Mouse (Mus musculus): ENCODE results near the gene Ubald1. TPM values are rescaled to one million over a fixed set of nuclear protein-coding genes. Genes with fewer than 3 reads are reported as not detected.

Ubald1 gene
- total RNA-seq, 1 experiment, result 26.7 TPM

- in situ Hi-C loops (cut with MboI; ENCODE audit: low sequenced_read_pairs in 2 of 2, unreplicated experiment in 2 of 2), result no loop called here
- no peak overlapping the region for H3K27ac ChIP-seq (ENCODE audit: insufficient read depth, low read depth, low read length, poor library complexity, severe bottlenecking)
- no peaks in the 10 kb centered on the region for H3K9me3 ChIP-seq (ENCODE audit: control insufficient read depth, insufficient read depth, low read depth, low read length)
- no peak for DNase-seq (ENCODE audit: low read depth, low spot score)
- no peaks in the 10 kb centered on the region for H3K36me3 ChIP-seq (ENCODE audit: control insufficient read depth, insufficient read depth, low read length, poor library complexity, severe bottlenecking)
- no peaks in the 10 kb centered on the region for H3K4me1 ChIP-seq (ENCODE audit: control insufficient read depth in 2 of 2, insufficient read depth in 2 of 2, low read length in 2 of 2, poor library complexity in 1 of 2)
- TF ChIP-seq HCFC1 (IDR thresholded peaks at IDR 0.05; ENCODE audit: borderline replicate concordance, insufficient read depth, low read length), result no peak
- TF ChIP-seq ZC3H11A (IDR thresholded peaks at IDR 0.05; ENCODE audit: borderline replicate concordance, low read depth, low read length), result no peak
- TF ChIP-seq CHD2 (IDR thresholded peaks at IDR 0.05; ENCODE audit: low read depth, low read length), result no peak
- no peak for TF ChIP-seq ZNF384 (IDR thresholded peaks at IDR 0.05; ENCODE audit: low read depth, low read length)
- TF ChIP-seq MAFK (IDR thresholded peaks at IDR 0.05; ENCODE audit: insufficient read depth, low read depth, low read length), result no peak
- H3K9ac ChIP-seq (ENCODE audit: insufficient read depth, low read depth, low read length, poor library complexity, severe bottlenecking), result no peak overlapping the region
- H3K4me3 ChIP-seq (ENCODE audit: insufficient read depth in 1 of 2, low read depth in 1 of 2, low read length in 2 of 2, poor library complexity in 1 of 2, severe bottlenecking in 1 of 2), result no peak overlapping the region
Observed at GRCm38 (mm10) chr16:4833858-4834257, 46.3 kb downstream of the Ubald1 start.

GRCm38 (mm10) chr16:4831650-4832419 is 48.3 kb downstream of the Ubald1 start:
- TF ChIP-seq ZC3H11A (IDR thresholded peaks at IDR 0.05; ENCODE audit: borderline replicate concordance, low read depth, low read length) (no peak), MAFK (IDR thresholded peaks at IDR 0.05; ENCODE audit: insufficient read depth, low read depth, low read length) (no peak), ZNF384 (IDR thresholded peaks at IDR 0.05; ENCODE audit: low read depth, low read length) (no peak), HCFC1 (IDR thresholded peaks at IDR 0.05; ENCODE audit: borderline replicate concordance, insufficient read depth, low read length) (no peak), CHD2 (IDR thresholded peaks at IDR 0.05; ENCODE audit: low read depth, low read length) (no peak)
- DNase-seq (ENCODE audit: low read depth, low spot score), result no peak
- H3K4me3 ChIP-seq (ENCODE audit: insufficient read depth in 1 of 2, low read depth in 1 of 2, low read length in 2 of 2, poor library complexity in 1 of 2, severe bottlenecking in 1 of 2), result no peak overlapping the region

GRCm38 (mm10) chr16:4829271-4829900 is 50.7 kb downstream of the Ubald1 start:
- H3K4me1 ChIP-seq (ENCODE audit: control insufficient read depth in 2 of 2, insufficient read depth in 2 of 2, low read length in 2 of 2, poor library complexity in 1 of 2), result no peaks in the 10 kb centered on the region
- no peak overlapping the region for H3K27ac ChIP-seq (ENCODE audit: insufficient read depth, low read depth, low read length, poor library complexity, severe bottlenecking)
- DNase-seq (ENCODE audit: low read depth, low spot score), result no peak
- no peak overlapping the region for H3K9ac ChIP-seq (ENCODE audit: insufficient read depth, low read depth, low read length, poor library complexity, severe bottlenecking)
- in situ Hi-C loops (cut with MboI; ENCODE audit: low sequenced_read_pairs in 2 of 2, unreplicated experiment in 2 of 2), result no loop called here
- H3K9me3 ChIP-seq (ENCODE audit: control insufficient read depth, insufficient read depth, low read depth, low read length), result no peaks in the 10 kb centered on the region
- H3K4me3 ChIP-seq (ENCODE audit: insufficient read depth in 1 of 2, low read depth in 1 of 2, low read length in 2 of 2, poor library complexity in 1 of 2, severe bottlenecking in 1 of 2), result no peak overlapping the region
- TF ChIP-seq HCFC1 (IDR thresholded peaks at IDR 0.05; ENCODE audit: borderline replicate concordance, insufficient read depth, low read length), result no peak
- TF ChIP-seq CHD2 (IDR thresholded peaks at IDR 0.05; ENCODE audit: low read depth, low read length), result no peak
- no peak for TF ChIP-seq ZNF384 (IDR thresholded peaks at IDR 0.05; ENCODE audit: low read depth, low read length)
- H3K36me3 ChIP-seq (ENCODE audit: control insufficient read depth, insufficient read depth, low read length, poor library complexity, severe bottlenecking), result no peaks in the 10 kb centered on the region

More at GRCm38 (mm10) chr16:4831650-4832419, 48.3 kb downstream of the Ubald1 start:
- no peaks in the 10 kb centered on the region for H3K4me1 ChIP-seq (ENCODE audit: control insufficient read depth in 2 of 2, insufficient read depth in 2 of 2, low read length in 2 of 2, poor library complexity in 1 of 2)
- H3K9ac ChIP-seq (ENCODE audit: insufficient read depth, low read depth, low read length, poor library complexity, severe bottlenecking), result no peak overlapping the region
- H3K27ac ChIP-seq (ENCODE audit: insufficient read depth, low read depth, low read length, poor library complexity, severe bottlenecking), result no peak overlapping the region
- in situ Hi-C loops (cut with MboI; ENCODE audit: low sequenced_read_pairs in 2 of 2, unreplicated experiment in 2 of 2), result no loop called here
- H3K36me3 ChIP-seq (ENCODE audit: control insufficient read depth, insufficient read depth, low read length, poor library complexity, severe bottlenecking), result no peaks in the 10 kb centered on the region
- no peaks in the 10 kb centered on the region for H3K9me3 ChIP-seq (ENCODE audit: control insufficient read depth, insufficient read depth, low read depth, low read length)

GRCm38 (mm10) chr16:4827639-4828038 is 52.5 kb downstream of the Ubald1 start:
- no peak for DNase-seq (ENCODE audit: low read depth, low spot score)
- in situ Hi-C loops (cut with MboI; ENCODE audit: low sequenced_read_pairs in 2 of 2, unreplicated experiment in 2 of 2), result no loop called here
- no peak overlapping the region for H3K4me3 ChIP-seq (ENCODE audit: insufficient read depth in 1 of 2, low read depth in 1 of 2, low read length in 2 of 2, poor library complexity in 1 of 2, severe bottlenecking in 1 of 2)
- H3K4me1 ChIP-seq (ENCODE audit: control insufficient read depth in 2 of 2, insufficient read depth in 2 of 2, low read length in 2 of 2, poor library complexity in 1 of 2), result no peaks in the 10 kb centered on the region
- TF ChIP-seq MAFK (IDR thresholded peaks at IDR 0.05; ENCODE audit: insufficient read depth, low read depth, low read length), result no peak
- TF ChIP-seq CHD2 (IDR thresholded peaks at IDR 0.05; ENCODE audit: low read depth, low read length), result no peak
- TF ChIP-seq HCFC1 (IDR thresholded peaks at IDR 0.05; ENCODE audit: borderline replicate concordance, insufficient read depth, low read length), result no peak
- TF ChIP-seq ZC3H11A (IDR thresholded peaks at IDR 0.05; ENCODE audit: borderline replicate concordance, low read depth, low read length), result no peak
- no peak for TF ChIP-seq ZNF384 (IDR thresholded peaks at IDR 0.05; ENCODE audit: low read depth, low read length)
- H3K9me3 ChIP-seq (ENCODE audit: control insufficient read depth, insufficient read depth, low read depth, low read length), result no peaks in the 10 kb centered on the region
- H3K27ac ChIP-seq (ENCODE audit: insufficient read depth, low read depth, low read length, poor library complexity, severe bottlenecking), result no peak overlapping the region
- H3K9ac ChIP-seq (ENCODE audit: insufficient read depth, low read depth, low read length, poor library complexity, severe bottlenecking), result no peak overlapping the region
- no peaks in the 10 kb centered on the region for H3K36me3 ChIP-seq (ENCODE audit: control insufficient read depth, insufficient read depth, low read length, poor library complexity, severe bottlenecking)

Other genes starting within 250 kb of the Ubald1 start
- 8.7 and 11.2 TPM in 2 replicates for gene Vasn, start 240.4 kb downstream of the Ubald1 start, total RNA-seq (2012; rRNA removed)
- gene Dnaja3, start 240.3 kb downstream of the Ubald1 start, total RNA-seq (2012; rRNA removed), result 45.5 and 53.2 TPM in 2 replicates
- gene Coro7, start 200.5 kb downstream of the Ubald1 start, total RNA-seq (2012; rRNA removed), result 14.4 and 21.3 TPM in 2 replicates
- 35.2 and 43.5 TPM in 2 replicates for gene Nmral1, start 161.0 kb downstream of the Ubald1 start, total RNA-seq (2012; rRNA removed)
- 26.2 and 36.1 TPM in 2 replicates for gene Hmox2, start 154.0 kb downstream of the Ubald1 start, total RNA-seq (2012; rRNA removed)
- 27.1 and 35.1 TPM in 2 replicates for gene Cdip1, start 90.0 kb downstream of the Ubald1 start, total RNA-seq (2012; rRNA removed)
- 0.09 and 0.21 TPM in 2 replicates for gene 4930562C15Rik, start 44.9 kb downstream of the Ubald1 start, total RNA-seq (2012; rRNA removed)
- 24.0 and 25.7 TPM in 2 replicates for gene Mgrn1, start 5.9 kb upstream of the Ubald1 start, total RNA-seq (2012; rRNA removed)
- 39.6 and 40.0 TPM in 2 replicates for gene Nudt16l1, start 58.4 kb upstream of the Ubald1 start, total RNA-seq (2012; rRNA removed)
- 34.9 and 46.7 TPM in 2 replicates for gene Anks3, start 83.9 kb upstream of the Ubald1 start, total RNA-seq (2012; rRNA removed)
- gene Sept12, start 117.5 kb upstream of the Ubald1 start, total RNA-seq (2012; rRNA removed), result 0.13 and 0.16 TPM in 2 replicates
- 1.9 and 2.2 TPM in 2 replicates for gene Smim22, start 127.0 kb upstream of the Ubald1 start, total RNA-seq (2012; rRNA removed)
- 18.7 and 25.7 TPM in 2 replicates for gene Rogdi, start 133.2 kb upstream of the Ubald1 start, total RNA-seq (2012; rRNA removed)
- 67.4 and 75.6 TPM in 2 replicates for gene Glyr1, start 169.5 kb upstream of the Ubald1 start, total RNA-seq (2012; rRNA removed)
- 13.5 and 16.0 TPM in 2 replicates for gene Ubn1, start 169.7 kb upstream of the Ubald1 start, total RNA-seq (2012; rRNA removed)